Mouse (Mus musculus) heart, postnatal 4 days (tissue): Measurements from ENCODE around the gene Clic3. TPM values are rescaled to one million over a fixed set of nuclear protein-coding genes. Genes with fewer than 3 reads are reported as not detected.

ENCODE experiments used
- DNase-seq: peaks from one replicate; pipeline ENCODE4 v3.0.0; 2021
- total RNA-seq, 2 experiments: library from RNA; stranded (reverse); gene quantifications; 2 replicates each; pipeline ENCODE4 v1.2.3; 2021

Gene Clic3
- total RNA-seq, 2 experiments from 2014 or later = 2.8 to 4.1 TPM

- DNase-seq = no peak
These were observed 5.6 kb upstream of the Clic3 start for GRCm38 (mm10) chr2:25450853-25451647.

- no peak for DNase-seq
These were observed 3.7 kb upstream of the Clic3 start for GRCm38 (mm10) chr2:25452951-25453350.

DNA sequence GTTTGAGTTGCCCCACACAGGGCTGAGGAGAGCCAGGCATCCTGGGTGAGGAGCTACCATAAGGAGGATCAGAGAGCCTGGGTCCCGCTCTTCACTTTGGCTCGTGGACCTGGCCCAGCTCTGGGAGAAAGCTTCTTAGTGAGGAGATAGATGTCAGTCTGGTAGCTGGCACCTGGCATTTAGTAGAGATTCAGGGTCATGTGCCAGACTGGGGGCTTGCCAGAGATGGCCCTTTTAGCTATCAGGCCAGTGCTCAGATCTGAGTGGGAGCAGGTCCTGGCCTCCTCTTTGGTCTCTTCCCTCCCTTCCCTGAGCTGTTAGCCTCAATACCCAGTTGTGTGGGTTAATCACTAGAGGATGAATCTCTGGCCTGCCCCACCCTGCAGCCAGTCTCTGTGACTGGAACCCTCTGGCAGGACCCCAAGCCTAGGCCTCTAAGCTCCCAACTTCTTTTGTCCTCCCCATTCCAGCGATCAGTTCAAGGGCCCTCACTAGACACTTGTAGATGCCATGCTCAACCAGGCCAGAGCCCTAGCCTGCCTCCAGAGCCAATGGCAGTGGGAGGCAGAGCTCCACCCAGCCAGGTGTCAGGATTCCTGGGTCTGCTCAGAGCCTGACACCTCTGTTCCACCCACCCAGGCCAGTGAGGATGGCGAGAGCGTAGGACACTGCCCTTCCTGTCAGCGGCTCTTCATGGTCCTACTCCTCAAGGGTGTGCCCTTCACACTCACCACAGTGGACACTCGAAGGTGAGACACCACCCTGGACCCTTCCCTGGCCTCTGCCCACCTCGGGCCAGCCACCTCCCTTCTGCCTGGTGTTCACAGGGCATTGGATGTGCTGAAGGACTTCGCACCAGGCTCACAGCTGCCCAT, 621 bp downstream of the Clic3 start:
- no peak for DNase-seq

GRCm38 (mm10) chr2:25458911-25459310, 2.3 kb downstream of the Clic3 start:
- peak; percentile 66 for DNase-seq

DNA sequence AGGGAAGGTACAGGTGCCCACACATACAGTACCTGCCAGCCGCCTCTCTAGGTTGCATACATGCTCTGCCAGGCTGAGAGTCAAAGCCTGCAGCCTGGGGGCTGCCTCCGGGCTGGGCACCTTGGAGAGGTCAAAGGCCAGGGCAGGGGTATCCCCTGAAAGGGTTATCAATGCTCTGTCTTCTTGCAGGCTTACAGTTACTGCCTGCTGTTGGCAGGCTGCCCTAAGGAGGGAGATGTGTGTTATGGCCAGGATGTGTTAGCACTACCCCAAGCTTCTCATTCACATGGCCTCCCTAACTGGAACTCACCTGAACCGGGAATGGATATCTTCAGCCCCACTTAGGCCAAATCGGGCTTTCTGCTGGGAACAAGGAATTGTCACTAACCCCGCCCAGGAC, 3.5 kb downstream of the Clic3 start:
- DNase-seq = peak; percentile 32

DNA sequence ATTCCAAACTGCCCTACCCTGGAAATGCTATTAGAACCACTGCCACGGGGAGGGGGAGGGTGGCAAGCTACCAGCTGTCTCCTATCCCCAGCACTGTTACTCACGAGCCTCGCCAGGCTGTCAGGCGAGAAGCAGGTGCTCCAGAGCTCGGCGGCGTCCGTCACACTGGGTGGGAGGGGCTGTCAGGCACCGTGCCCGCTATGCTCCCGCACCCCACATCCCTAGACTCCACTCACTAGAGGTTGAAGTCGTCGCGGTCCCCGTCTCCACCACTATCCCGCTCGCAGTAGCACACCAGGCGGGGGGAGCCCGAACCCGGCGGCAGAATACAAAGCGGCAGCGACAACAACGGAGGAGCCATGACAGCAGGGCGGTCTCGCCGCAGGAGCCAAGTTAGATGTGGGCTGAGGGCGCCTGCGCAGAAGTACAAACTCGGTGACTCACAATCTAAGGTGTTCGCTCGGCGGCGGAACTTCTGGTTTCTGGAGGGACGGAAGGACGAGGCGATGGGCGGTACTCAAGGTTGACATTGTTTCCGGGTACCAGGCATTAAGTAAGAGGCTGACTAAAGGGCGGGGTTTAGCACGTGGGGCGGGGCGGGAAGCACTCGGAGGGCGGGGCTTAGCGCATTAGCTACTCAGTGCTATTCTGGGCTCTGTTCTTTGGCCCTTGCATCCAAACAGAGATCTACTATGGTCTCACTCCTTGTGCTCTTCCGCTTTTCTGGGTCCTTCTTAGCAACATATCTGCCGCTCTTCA, 4.1 kb downstream of the Clic3 start, which contains the start of gene Paxx:
TSS of gene Paxx (minus strand) at position 544 of the 759 bp plus-strand sequence.
- peak; percentile 93 for DNase-seq

- no peak for DNase-seq
These were observed 4.8 kb downstream of the Clic3 start for GRCm38 (mm10) chr2:25461407-25461806.

GRCm38 (mm10) chr2:25463630-25464029, 7.0 kb downstream of the Clic3 start:
- no peak for DNase-seq

GRCm38 (mm10) chr2:25465256-25465655, 8.6 kb downstream of the Clic3 start:
- DNase-seq = no peak

GRCm38 (mm10) chr2:25465816-25466635, 9.4 kb downstream of the Clic3 start:
- no peak for DNase-seq

GRCm38 (mm10) chr2:25467606-25468303, 11.1 kb downstream of the Clic3 start:
- DNase-seq = peak; percentile 53

DNA sequence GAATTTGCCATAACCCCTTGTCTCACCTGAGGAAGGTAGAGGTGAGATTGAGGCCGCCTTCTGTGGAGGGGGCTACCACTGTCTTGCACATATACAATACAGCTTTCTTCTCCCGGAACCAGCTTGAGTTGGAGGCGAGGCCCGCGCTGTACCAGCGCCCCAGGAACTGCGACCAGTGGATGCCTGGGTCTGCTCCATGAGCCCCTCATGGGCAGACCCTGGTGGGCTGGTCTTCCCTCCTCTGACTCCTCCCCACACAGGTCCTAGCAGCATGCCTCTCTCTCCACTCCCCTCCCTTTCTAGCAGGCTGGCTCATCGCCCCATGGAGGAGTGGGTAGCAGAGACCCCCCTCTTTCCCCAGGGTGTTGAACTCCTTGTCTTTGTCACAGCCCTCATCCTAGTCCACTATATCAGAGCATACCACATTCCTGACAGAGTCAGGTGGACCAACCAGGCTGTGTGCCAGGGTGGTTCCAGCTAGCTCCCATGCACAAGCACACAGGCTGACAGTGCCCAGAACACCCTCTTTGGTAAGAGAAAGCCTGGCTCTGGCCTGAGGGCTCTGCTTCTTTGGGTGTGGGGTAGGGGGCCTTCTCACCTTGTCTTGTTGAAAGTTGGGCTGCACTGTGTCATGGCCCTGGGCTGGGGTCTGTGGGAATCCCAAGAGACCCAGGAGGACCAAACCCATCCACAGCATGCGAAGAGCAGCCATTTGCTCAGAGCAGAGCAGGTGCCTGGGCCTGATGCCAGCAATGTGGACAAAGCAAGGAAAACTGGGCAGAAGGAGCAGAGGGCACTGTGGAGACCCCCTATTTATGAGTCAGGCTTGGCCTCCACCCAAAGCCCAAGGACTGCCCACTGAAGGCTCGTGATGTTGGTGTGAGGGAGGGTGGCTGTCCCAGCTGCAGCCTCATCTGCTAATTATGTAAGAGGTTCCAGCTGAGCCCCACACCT, 12.6 kb downstream of the Clic3 start:
- peak; percentile 78 for DNase-seq

DNA sequence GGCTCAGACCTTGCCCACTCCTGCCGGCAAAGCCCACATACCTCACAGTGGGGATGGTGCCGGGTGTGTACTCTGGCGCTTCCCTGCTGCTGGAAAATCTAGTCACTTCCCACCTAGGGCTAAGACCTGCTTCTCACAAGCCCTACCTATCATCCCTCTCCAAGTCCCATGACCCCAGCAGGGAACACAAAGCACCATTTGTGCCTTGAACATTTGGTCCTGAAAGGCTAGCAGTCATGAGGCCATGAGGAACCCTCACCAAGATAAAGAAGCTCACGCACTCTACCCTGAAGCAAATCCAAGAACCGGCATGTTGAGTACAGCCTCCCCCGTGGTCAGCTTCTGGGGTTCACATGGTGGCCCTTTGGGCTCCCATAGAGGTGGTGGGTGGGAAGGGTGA, 13.3 kb downstream of the Clic3 start, which contains the start of gene Ptgds:
TSS of gene Ptgds (minus strand) at position 78 of the 400 bp plus-strand sequence.
- no peak for DNase-seq

DNA sequence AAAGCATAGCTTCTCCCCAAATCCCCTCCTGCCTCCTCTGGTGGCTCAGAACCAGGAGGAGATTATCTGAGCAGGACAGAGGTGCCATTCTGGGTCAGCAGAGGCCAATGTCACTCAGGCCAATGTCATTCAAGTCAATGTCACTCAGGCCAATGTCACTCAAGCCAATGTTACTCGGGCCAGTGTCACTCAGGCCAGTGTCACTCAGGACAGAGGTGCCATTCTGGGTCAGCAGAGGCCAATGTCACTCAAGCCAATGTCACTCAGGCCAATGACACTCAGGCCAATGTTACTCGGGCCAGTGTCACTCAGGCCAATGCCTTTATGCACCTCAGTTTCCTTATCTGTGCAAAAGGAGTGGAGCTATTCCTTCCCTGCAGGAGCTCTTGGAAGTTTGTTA, 15.9 kb downstream of the Clic3 start:
- no peak for DNase-seq

- DNase-seq = no peak
These were observed 20.9 kb downstream of the Clic3 start for GRCm38 (mm10) chr2:25477541-25477940.

- no peak for DNase-seq
These were observed 21.5 kb downstream of the Clic3 start for GRCm38 (mm10) chr2:25477967-25478675.

- no peak for DNase-seq
These were observed 23.1 kb downstream of the Clic3 start for GRCm38 (mm10) chr2:25479551-25480311.

GRCm38 (mm10) chr2:25480541-25480940, 23.9 kb downstream of the Clic3 start:
- no peak for DNase-seq
